Mouse (Mus musculus) liver, embryonic 12.5 days (tissue): Measurements from ENCODE around the gene Slc5a11. TPM values are rescaled to one million over a fixed set of nuclear protein-coding genes. Genes with fewer than 3 reads are reported as not detected.

Experiments used
- ATAC-seq: fragments of 200-750 bp; cut with Nextera tagmentation; 2 replicates; pipeline ENCODE4 v1.8.0; 2017; ENCODE audit warnings: moderate number of reproducible peaks, mild to moderate bottlenecking, moderate library complexity
- H3K27ac ChIP-seq: fragments of 300-500 bp; sonication (generic); 2 replicates; pipeline ENCODE4 v1.5.1; 2016; ENCODE audit warnings: mild to moderate bottlenecking
- H3K27me3 ChIP-seq: fragments of 300-500 bp; sonication (generic); replicated peaks from 2 replicates; pipeline ENCODE4 v1.6.1; 2016; ENCODE audit warnings: mild to moderate bottlenecking, moderate library complexity
- H3K36me3 ChIP-seq: fragments of 300-500 bp; sonication (generic); 2 replicates; pipeline ENCODE4 v1.6.1; 2016; ENCODE audit warnings: mild to moderate bottlenecking, moderate library complexity
- H3K4me1 ChIP-seq: fragments of 300-500 bp; sonication (generic); 2 replicates; pipeline ENCODE4 v1.6.1; 2016
- H3K4me2 ChIP-seq: fragments of 300-500 bp; sonication (generic); 2 replicates; pipeline ENCODE4 v1.6.1; 2016; ENCODE audit warnings: mild to moderate bottlenecking, moderate library complexity
- H3K4me3 ChIP-seq: fragments of 300-500 bp; sonication (generic); 2 replicates; pipeline ENCODE4 v1.5.1; 2016; ENCODE audit warnings: mild to moderate bottlenecking, moderate library complexity
- H3K9ac ChIP-seq: fragments of 300-500 bp; sonication (generic); 2 replicates; pipeline ENCODE4 v1.6.1; 2016; ENCODE audit warnings: mild to moderate bottlenecking, moderate library complexity
- H3K9me3 ChIP-seq: fragments of 300-500 bp; sonication (generic); replicated peaks from 2 replicates; pipeline ENCODE4 v1.6.1; 2016; ENCODE audit warnings: mild to moderate bottlenecking, moderate library complexity
- WGBS: fragments of 180-500 bp; shearing (Covaris S2); methylation state at CpG from one replicate; pipeline ENCODE4 v1.1.7; 2016; ENCODE audit not compliant: insufficient replicate concordance; 5-methylcytosine and 5-hydroxymethylcytosine counted together
- polyA plus RNA-seq: library from polyadenylated mRNA; unstranded; fragments of >200 nt; fragmentation: Nextera tagmentation; extraction: Ambion mirVana; gene quantifications from 2 replicates; pipeline ENCODE4 v1.2.1, GENCODE M21; 2016

Gene Slc5a11
- polyA plus RNA-seq, 1 experiment from 2014 or later, result 0.24 TPM

DNA sequence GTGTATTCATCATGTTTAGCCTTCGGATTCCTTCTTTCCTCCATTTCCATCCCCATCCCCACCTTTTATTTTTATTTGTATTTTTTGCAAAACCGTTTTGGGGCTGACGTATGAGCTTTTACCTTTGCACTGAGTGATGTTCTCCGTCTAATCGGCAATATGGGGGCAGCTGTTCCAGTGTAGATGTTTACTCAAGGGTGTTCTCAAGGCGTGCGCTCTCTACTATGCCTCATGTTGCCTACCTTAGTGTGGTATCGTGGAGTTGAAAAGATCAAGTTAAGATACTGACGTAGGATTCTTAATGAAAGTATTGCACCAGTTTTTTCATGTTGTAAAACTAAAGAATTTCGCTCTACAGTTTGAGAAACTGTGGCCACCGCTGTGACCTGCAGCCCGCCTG lies 21.4 kb upstream of the Slc5a11 start:
- H3K36me3 ChIP-seq, result peaks cover 74% of the 10 kb centered on the region
- H3K4me2 ChIP-seq, result no peak overlapping the region
- ATAC-seq, result no peak
- no peaks in the 10 kb centered on the region for H3K9me3 ChIP-seq
- H3K4me3 ChIP-seq, result no peak overlapping the region
- H3K27me3 ChIP-seq, result no peaks in the 10 kb centered on the region
- no peak overlapping the region for H3K9ac ChIP-seq
- no peak overlapping the region for H3K27ac ChIP-seq
- H3K4me1 ChIP-seq, result no peaks in the 10 kb centered on the region
- 90% methylated on average over 12 of the region's 12 CpGs for WGBS

DNA sequence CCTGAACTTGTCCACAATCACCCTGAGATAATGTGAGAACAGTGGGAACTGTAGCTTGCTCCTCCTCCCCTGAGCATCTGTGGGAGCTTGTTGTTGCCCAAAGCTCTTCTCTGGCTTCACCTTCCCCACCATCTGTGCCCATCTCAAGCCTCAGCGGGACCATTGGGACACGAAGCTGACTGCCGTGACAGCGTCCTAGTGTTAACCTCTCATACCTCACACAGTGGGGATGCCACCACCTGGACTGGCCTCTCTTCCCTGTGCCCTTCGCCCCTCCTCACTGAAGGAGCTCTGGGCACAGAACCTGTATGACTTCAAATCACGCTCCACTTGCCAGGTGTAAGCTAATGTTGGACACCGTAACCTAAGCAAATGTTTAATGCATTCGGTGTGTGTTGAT lies 19.9 kb upstream of the Slc5a11 start:
- 0 out of 2 replicates have a peak, but pooled peaks cover 3% of the 10 kb centered on the region for H3K4me1 ChIP-seq
- WGBS, result 93% methylated on average over 8 of the region's 8 CpGs
- ATAC-seq, result no peak
- no peaks in the 10 kb centered on the region for H3K27me3 ChIP-seq
- H3K4me2 ChIP-seq, result no peak overlapping the region
- H3K4me3 ChIP-seq, result no peak overlapping the region
- no peak overlapping the region for H3K9ac ChIP-seq
- no peak overlapping the region for H3K27ac ChIP-seq
- H3K36me3 ChIP-seq, result peaks cover 59% of the 10 kb centered on the region
- H3K9me3 ChIP-seq, result no peaks in the 10 kb centered on the region

GRCm38 (mm10) chr7:123196432-123196831 lies 18.1 kb upstream of the Slc5a11 start:
- 76% methylated on average over 5 of the region's 5 CpGs for WGBS
- Histone ChIP-seq H3K9ac (no peak overlapping the region), H3K36me3 (peaks cover 42% of the 10 kb centered on the region), H3K9me3 (no peaks in the 10 kb centered on the region), H3K4me2 (no peak overlapping the region), H3K4me3 (no peak overlapping the region), H3K27me3 (no peaks in the 10 kb centered on the region), H3K4me1 (0 out of 2 replicates have a peak, but pooled peaks cover 3% of the 10 kb centered on the region), H3K27ac (no peak overlapping the region)
- ATAC-seq, result no peak

DNA sequence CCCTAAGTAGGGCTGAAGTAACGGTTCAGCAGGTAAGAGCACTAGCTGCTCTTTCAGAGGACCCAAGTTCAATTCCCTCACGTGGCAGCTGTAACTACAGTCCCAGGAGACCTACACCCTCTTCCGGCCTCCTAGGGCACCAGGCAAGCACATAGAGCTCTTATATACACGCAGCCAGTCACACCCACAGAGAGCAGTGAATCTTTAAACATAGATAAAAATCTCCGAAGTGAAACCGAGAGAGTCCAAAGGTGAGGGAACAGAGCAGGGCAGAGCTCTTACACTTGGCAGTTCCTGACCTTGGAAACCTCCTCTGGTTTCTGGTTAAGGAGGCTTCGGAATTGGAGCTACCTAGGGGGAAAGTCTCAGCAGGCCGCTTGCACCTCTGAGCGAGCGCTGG lies 15.9 kb upstream of the Slc5a11 start:
- Histone ChIP-seq H3K9ac (no peak overlapping the region), H3K27ac (no peak overlapping the region), H3K4me2 (no peak overlapping the region), H3K27me3 (no peaks in the 10 kb centered on the region), H3K9me3 (no peaks in the 10 kb centered on the region), H3K4me1 (0 out of 2 replicates have a peak, but pooled peaks cover 3% of the 10 kb centered on the region), H3K4me3 (no peak overlapping the region), H3K36me3 (peaks cover 21% of the 10 kb centered on the region)
- WGBS, result 62% methylated on average over 10 of the region's 10 CpGs
- ATAC-seq, result no peak

DNA sequence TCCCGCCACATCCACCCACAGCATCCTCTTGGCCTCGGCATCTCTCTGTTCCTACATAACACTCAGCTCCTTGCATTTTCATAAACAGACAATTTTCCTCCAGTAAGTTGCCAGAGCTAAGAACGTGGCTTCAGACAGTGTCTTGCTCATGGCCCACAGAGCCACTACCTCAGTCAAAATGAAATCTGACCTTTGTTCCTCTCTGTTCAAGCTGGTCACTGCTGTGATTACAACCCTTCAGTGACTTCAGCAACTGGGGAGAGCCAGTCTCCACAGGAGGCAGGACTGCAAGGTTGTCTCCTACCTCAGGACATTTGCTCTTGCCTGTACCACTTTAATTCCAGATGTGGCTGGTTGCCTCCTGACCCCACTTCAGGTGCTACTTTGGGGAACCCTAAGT lies 15.4 kb upstream of the Slc5a11 start:
- Histone ChIP-seq H3K4me1 (0 out of 2 replicates have a peak, but pooled peaks cover 3% of the 10 kb centered on the region), H3K27me3 (no peaks in the 10 kb centered on the region), H3K27ac (no peak overlapping the region), H3K4me2 (no peak overlapping the region), H3K9ac (no peak overlapping the region), H3K9me3 (no peaks in the 10 kb centered on the region), H3K36me3 (peaks cover 18% of the 10 kb centered on the region), H3K4me3 (no peak overlapping the region)
- no peak for ATAC-seq
- 64% methylated on average over 3 of the region's 3 CpGs for WGBS

DNA sequence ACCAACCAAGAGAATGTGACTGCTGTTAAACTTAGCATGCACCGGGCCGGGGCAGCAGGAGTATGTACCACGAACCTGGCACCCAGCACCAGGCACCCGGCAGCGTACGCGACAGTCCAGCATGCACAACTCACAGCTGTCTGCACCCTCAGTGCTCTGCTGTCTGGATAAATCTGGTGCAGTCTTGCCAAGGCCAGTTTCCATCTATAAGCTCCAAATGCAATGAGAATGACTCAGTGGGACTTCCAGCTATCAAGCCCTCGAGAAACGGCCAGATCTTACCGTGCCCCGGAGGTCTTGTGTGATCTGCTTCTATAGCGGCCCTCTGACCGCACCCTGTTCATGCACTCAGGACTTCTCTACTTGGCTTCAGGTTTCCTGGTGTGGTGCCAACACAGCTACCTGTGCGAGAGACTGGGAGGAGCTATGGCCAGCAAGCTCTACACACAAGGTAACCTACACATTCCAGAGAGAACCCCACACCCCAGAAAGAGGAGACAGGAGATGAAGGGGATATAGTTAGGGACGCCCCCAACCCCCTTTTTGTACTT lies 14.8 kb upstream of the Slc5a11 start:
- Histone ChIP-seq H3K36me3 (peaks cover 12% of the 10 kb centered on the region), H3K27me3 (no peaks in the 10 kb centered on the region), H3K9me3 (no peaks in the 10 kb centered on the region), H3K9ac (no peak overlapping the region), H3K4me3 (no peak overlapping the region), H3K4me2 (no peak overlapping the region), H3K4me1 (0 out of 2 replicates have a peak, but pooled peaks cover 3% of the 10 kb centered on the region), H3K27ac (no peak overlapping the region)
- ATAC-seq, result no peak
- 82% methylated on average over 15 of the region's 15 CpGs for WGBS

DNA sequence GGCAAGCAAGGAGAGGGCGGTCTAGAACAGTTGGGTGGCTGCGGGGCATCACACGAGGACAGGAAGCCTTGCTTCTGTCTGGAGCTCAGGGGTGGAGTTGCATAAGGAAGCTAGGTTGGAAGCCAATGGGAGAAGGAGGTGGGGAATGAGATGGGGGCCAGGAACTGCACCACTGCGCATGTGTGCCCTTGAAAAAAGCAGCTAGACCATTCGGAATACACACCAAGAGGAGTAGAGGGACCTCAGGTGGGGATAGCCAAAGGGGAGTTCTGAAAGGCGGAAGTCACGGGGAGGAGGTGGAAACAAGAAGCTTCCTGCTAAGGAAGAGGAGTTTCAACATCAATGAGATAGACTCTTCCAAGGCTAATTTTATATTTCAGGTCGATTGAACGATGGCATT lies 13.9 kb upstream of the Slc5a11 start:
- no peak for ATAC-seq
- no peak overlapping the region for H3K4me3 ChIP-seq
- H3K4me1 ChIP-seq, result 0 out of 2 replicates have a peak, but pooled peaks cover 3% of the 10 kb centered on the region
- H3K9me3 ChIP-seq, result no peaks in the 10 kb centered on the region
- H3K27ac ChIP-seq, result no peak overlapping the region
- peaks cover 3% of the 10 kb centered on the region; the same call in 1 of the 2 replicates for H3K36me3 ChIP-seq
- WGBS, result 50% methylated on average over 9 of the region's 9 CpGs
- no peaks in the 10 kb centered on the region for H3K27me3 ChIP-seq
- no peak overlapping the region for H3K9ac ChIP-seq
- H3K4me2 ChIP-seq, result no peak overlapping the region

DNA sequence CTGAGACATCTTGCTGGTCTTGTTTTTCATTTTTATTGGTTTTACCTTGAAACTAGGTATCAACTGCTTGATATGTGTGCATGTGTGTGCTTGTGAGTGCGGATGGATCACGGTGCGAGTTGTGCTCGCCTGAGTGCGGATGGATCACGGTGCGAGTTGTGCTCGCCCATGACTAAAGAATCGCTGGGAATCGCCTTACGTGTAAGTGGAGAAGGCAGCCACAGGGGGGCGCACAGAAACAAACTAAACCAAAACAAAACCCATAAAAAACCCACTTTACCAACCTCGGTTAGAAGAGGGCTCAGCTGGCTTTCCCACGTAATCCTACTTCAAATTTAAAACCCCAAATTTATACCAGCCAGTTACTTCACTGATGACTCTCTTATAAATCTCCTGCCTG lies 9.3 kb upstream of the Slc5a11 start:
- no peak for ATAC-seq
- Histone ChIP-seq H3K27me3 (peaks cover 4% of the 10 kb centered on the region; the same call in 1 of the 2 replicates), H3K27ac (no peak overlapping the region), H3K9ac (no peak overlapping the region), H3K36me3 (no peaks in the 10 kb centered on the region), H3K4me2 (no peak overlapping the region), H3K4me1 (no peaks in the 10 kb centered on the region), H3K9me3 (no peaks in the 10 kb centered on the region), H3K4me3 (no peak overlapping the region)
- 19% methylated on average over 14 of the region's 14 CpGs for WGBS

GRCm38 (mm10) chr7:123207561-123207960 lies 7.0 kb upstream of the Slc5a11 start:
- Histone ChIP-seq H3K4me3 (no peak overlapping the region), H3K4me1 (no peaks in the 10 kb centered on the region), H3K36me3 (no peaks in the 10 kb centered on the region), H3K27me3 (peaks cover 21% of the 10 kb centered on the region; the same call in 1 of the 2 replicates), H3K4me2 (no peak overlapping the region), H3K9me3 (no peaks in the 10 kb centered on the region), H3K27ac (no peak overlapping the region), H3K9ac (no peak overlapping the region)
- ATAC-seq, result no peak
- WGBS, result 58% methylated on average over 6 of the region's 6 CpGs

DNA sequence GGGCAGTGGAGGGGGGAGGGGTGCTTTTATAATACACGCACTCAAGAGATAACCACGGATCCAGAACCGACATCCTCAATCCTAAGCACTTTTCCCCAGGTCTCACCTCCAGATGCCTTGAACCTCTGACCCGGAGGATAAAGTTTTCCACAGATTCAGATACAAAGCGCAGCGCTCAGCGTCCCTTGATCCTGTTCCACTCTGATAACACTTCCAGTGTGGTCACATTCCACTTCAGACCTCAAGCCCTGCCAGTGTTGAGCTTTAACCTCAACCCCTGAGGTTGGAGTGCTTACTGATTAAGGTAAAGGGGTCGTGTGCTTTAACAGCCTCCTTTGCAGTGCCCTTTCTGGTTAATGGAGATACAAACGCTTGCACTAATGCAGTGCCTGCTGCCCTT lies 4.7 kb upstream of the Slc5a11 start:
- no peak overlapping the region for H3K4me3 ChIP-seq
- H3K27ac ChIP-seq, result no peak overlapping the region
- peaks cover 21% of the 10 kb centered on the region; the same call in 1 of the 2 replicates for H3K27me3 ChIP-seq
- no peaks in the 10 kb centered on the region for H3K36me3 ChIP-seq
- H3K9ac ChIP-seq, result no peak overlapping the region
- 29% methylated on average over 9 of the region's 9 CpGs for WGBS
- H3K9me3 ChIP-seq, result no peaks in the 10 kb centered on the region
- no peak for ATAC-seq
- peaks cover 8% of the 10 kb centered on the region; the same call in 1 of the 2 replicates for H3K4me1 ChIP-seq
- H3K4me2 ChIP-seq, result no peak overlapping the region

DNA sequence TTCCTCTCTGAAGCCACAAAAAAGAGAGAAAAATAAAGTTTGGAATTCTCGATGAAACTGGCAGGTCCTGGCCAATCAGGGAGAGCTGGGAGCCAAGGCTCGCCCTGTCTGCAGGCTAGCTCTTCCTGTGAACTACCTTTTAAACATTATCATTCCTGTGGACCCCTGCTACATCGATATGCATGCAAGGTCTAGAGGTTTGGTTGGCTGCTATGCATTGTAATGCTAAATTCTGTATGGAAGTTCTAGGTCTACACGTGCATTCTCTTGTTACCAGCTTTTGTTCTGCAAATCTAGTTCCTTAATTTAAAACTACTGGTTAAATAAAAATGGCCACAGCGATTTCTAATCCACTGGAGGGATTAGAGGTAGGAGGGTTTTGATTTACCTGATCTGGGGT lies 3.1 kb upstream of the Slc5a11 start:
- ATAC-seq, result no peak
- 38% methylated on average over 5 of the region's 5 CpGs for WGBS
- Histone ChIP-seq H3K27ac (no peak overlapping the region), H3K4me2 (no peak overlapping the region), H3K9ac (no peak overlapping the region), H3K4me1 (peaks cover 8% of the 10 kb centered on the region; the same call in 1 of the 2 replicates), H3K4me3 (no peak overlapping the region), H3K36me3 (no peaks in the 10 kb centered on the region), H3K27me3 (peaks cover 17% of the 10 kb centered on the region; the same call in 1 of the 2 replicates), H3K9me3 (no peaks in the 10 kb centered on the region)

DNA sequence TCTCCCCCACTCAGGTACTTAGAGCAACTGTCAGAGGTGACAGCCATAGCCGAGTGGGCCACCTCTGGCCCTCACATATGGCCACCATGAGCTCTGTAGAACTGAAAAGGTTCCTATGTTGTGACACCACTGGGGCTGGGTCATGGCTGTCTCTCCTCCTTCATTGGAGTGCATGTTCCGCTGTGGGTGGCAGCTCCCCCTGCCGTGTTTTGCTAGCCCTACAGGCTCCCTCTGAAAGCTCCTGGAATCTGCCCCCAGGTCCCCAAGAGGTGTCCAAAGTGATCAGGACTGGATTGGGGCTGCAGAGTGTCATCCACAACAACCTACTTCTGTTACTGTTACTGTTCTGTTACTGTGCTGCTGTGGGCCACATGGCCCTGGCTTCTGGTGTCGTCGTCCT lies 2.3 kb upstream of the Slc5a11 start:
- Histone ChIP-seq H3K27me3 (peaks cover 17% of the 10 kb centered on the region; the same call in 1 of the 2 replicates), H3K9me3 (no peaks in the 10 kb centered on the region), H3K4me3 (no peak overlapping the region), H3K36me3 (no peaks in the 10 kb centered on the region), H3K4me2 (no peak overlapping the region), H3K9ac (no peak overlapping the region), H3K27ac (no peak overlapping the region), H3K4me1 (peaks cover 8% of the 10 kb centered on the region; the same call in 1 of the 2 replicates)
- WGBS, result 69% methylated on average over 5 of the region's 5 CpGs
- ATAC-seq, result no peak

GRCm38 (mm10) chr7:123215138-123215537 lies 558 bp downstream of the Slc5a11 start:
- H3K27me3 ChIP-seq, result peaks cover 17% of the 10 kb centered on the region; the same call in 1 of the 2 replicates
- no peak for ATAC-seq
- H3K27ac ChIP-seq, result no peak overlapping the region
- no peak overlapping the region for H3K4me3 ChIP-seq
- H3K36me3 ChIP-seq, result no peaks in the 10 kb centered on the region
- H3K4me1 ChIP-seq, result peaks cover 8% of the 10 kb centered on the region; the same call in 1 of the 2 replicates
- H3K4me2 ChIP-seq, result no peak overlapping the region
- H3K9me3 ChIP-seq, result no peaks in the 10 kb centered on the region
- no peak overlapping the region for H3K9ac ChIP-seq
- WGBS, result 68% methylated on average over 2 of the region's 2 CpGs
